In the genomic region with DNA sequence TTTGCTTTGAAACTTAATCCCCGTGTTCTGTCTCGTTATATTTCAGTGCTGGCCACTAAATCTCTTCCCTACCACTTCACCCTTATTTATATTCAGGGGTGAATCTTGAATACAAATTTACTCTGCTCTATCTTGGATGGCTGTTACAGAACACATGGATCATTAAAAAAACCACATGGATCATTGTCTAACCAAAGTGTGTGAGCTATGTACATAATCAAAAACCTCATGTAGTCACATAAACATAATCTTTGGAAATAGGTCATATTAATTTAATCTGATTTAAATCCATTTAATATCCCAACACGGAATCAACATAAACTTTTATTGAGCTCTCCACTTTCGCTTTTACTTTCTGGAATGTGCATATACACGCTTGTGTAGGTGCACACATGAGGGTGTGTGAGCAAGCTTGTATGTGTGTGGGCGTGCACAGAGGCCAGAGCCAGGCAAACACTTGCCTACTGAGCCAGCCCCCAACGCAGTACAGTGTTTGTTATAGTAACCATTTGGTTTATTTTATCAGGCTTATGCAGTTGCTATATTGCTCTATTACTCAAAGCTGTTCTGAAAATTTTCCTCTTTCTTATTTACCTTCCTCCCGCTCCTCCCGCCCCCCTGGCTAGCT, we compare ENCODE assay signal across 21 mouse cellular contexts. TPM values are rescaled to one million over a fixed set of nuclear protein-coding genes. Genes with fewer than 3 reads are reported as not detected.
DNase-seq lines count a peak whose midpoint lies in the region; ATAC-seq and TF ChIP-seq lines count a peak whose summit lies in the region.
"Had no signal": no experiment of that assay in that cellular context is flagged by ENCODE, and none has a peak within 500 bp of the region (broad histone marks: within the 10 kb centered on the region; RNA-seq: fewer than 3 reads in every experiment).

No protein-coding gene starts in this region.

- H3K27ac ChIP-seq in heart, embryonic 12.5 days (ENCODE audit: poor library complexity, severe bottlenecking) = no peak overlapping the region
- H3K27ac ChIP-seq in CH12.LX (ENCODE audit: insufficient read depth, low read depth) = no peak overlapping the region
- H3K27ac ChIP-seq in intestine, postnatal 0 days (ENCODE audit: low read depth, low read length) = no peak overlapping the region
- H3K27ac ChIP-seq: embryonic facial prominence, embryonic 13.5 days; heart, embryonic 10.5 days; hindbrain, postnatal 0 days; kidney, postnatal 0 days; liver, embryonic 12.5 days; midbrain, embryonic 13.5 days; neural tube, embryonic 13.5 days had no signal

- H3K79me2 ChIP-seq in CH12.LX (replicated peaks; ENCODE audit: control insufficient read depth, extremely low read depth, insufficient read depth, poor library complexity, severe bottlenecking) = no peaks in the 10 kb centered on the region

- H3K27me3 ChIP-seq in heart, embryonic 12.5 days (replicated peaks) = no peaks in the 10 kb centered on the region
- no peaks in the 10 kb centered on the region for H3K27me3 ChIP-seq in CH12.LX (replicated peaks)
- no peaks in the 10 kb centered on the region for H3K27me3 ChIP-seq in intestine, postnatal 0 days (replicated peaks; ENCODE audit: control insufficient read depth, insufficient read depth, low read length)
- H3K27me3 ChIP-seq: embryonic facial prominence, embryonic 13.5 days; liver, embryonic 12.5 days; midbrain, embryonic 13.5 days; neural tube, embryonic 13.5 days had no signal

- DNase-seq in heart, adult 11 months = peak; percentile 64
- no peak for DNase-seq in CH12.LX (ENCODE audit: extremely low read depth)
- peak; percentile 15 for DNase-seq in brain, embryonic 14.5 days (ENCODE audit: low read depth)
- DNase-seq in urinary bladder, postnatal 36 days (ENCODE audit: low spot score in 2 of 2) = no peak
- no peak for DNase-seq in thymus, postnatal 36 days
- DNase-seq: adrenal gland, adult 2 months; B cell, adult 2 months; cerebellum, adult 18-20 months; kidney, adult 2 months; lung, adult 18-20 months; lung, postnatal 10 days had no signal

- H3K9ac ChIP-seq in heart, embryonic 12.5 days = no peak overlapping the region
- H3K9ac ChIP-seq in CH12.LX (ENCODE audit: insufficient read depth, low read depth) = no peak overlapping the region
- H3K9ac ChIP-seq in intestine, postnatal 0 days (ENCODE audit: low read depth, low read length) = no peak overlapping the region
- H3K9ac ChIP-seq: embryonic facial prominence, embryonic 13.5 days; liver, embryonic 12.5 days; midbrain, embryonic 13.5 days; neural tube, embryonic 13.5 days had no signal

- dilution Hi-C loops in CH12.LX (cut with MboI; ENCODE audit: extremely low pct_ligation_motif_present, extremely low pct_unique_long_range_greater_than_20kb, low sequenced_read_pairs) = no loop called here

- TF ChIP-seq RAD21 in CH12.LX (IDR thresholded peaks at IDR 0.05; ENCODE audit: low read depth, low read length) = no peak

- TF ChIP-seq POLR2A in CH12.LX (IDR thresholded peaks at IDR 0.05; ENCODE audit: low read depth, low read length) = no peak
- no peak for TF ChIP-seq POLR2A in brain, embryonic 14.5 days (IDR thresholded peaks at IDR 0.05; ENCODE audit: borderline replicate concordance, extremely low read depth, insufficient read depth, insufficient read length, poor library complexity, severe bottlenecking)

- no peak for ATAC-seq in heart, embryonic 12.5 days (ENCODE audit: insufficient number of reproducible peaks, low FRiP score)
- 0 out of 2 replicates have a peak, but pooled peaks have one; percentile 41 for ATAC-seq in intestine, postnatal 0 days
- ATAC-seq: liver, embryonic 12.5 days had no signal

- TF ChIP-seq CTCF in CH12.LX (conservative IDR thresholded peaks at IDR 0.05 in 1 of 2, IDR thresholded peaks at IDR 0.05 in 1 of 2; ENCODE audit: low read depth in 2 of 2, low read length in 2 of 2) = no peak
- TF ChIP-seq CTCF in brain, embryonic 14.5 days (IDR thresholded peaks at IDR 0.05; ENCODE audit: borderline replicate concordance, extremely low read depth, insufficient read depth, insufficient read length) = no peak
- no peak for TF ChIP-seq CTCF in intestine, postnatal 0 days (IDR thresholded peaks at IDR 0.05; ENCODE audit: low read depth)

- no peaks in the 10 kb centered on the region for H3K9me3 ChIP-seq in heart, embryonic 12.5 days (replicated peaks)
- no peaks in the 10 kb centered on the region for H3K9me3 ChIP-seq in CH12.LX (replicated peaks; ENCODE audit: low read length)
- H3K9me3 ChIP-seq in intestine, postnatal 0 days (ENCODE audit: control insufficient read depth) = no peaks in the 10 kb centered on the region
- H3K9me3 ChIP-seq: embryonic facial prominence, embryonic 13.5 days; heart, embryonic 10.5 days; liver, embryonic 12.5 days; midbrain, embryonic 13.5 days; neural tube, embryonic 13.5 days had no signal

- H3K36me3 ChIP-seq in heart, embryonic 12.5 days = no peaks in the 10 kb centered on the region
- H3K36me3 ChIP-seq in CH12.LX (replicated peaks in 1 of 2; ENCODE audit: control insufficient read depth in 1 of 2, insufficient read depth in 1 of 2, low read length in 1 of 2) = no peaks in the 10 kb centered on the region
- H3K36me3 ChIP-seq in intestine, postnatal 0 days (ENCODE audit: control insufficient read depth, insufficient read depth) = no peaks in the 10 kb centered on the region
- H3K36me3 ChIP-seq: embryonic facial prominence, embryonic 13.5 days; heart, embryonic 10.5 days; liver, embryonic 12.5 days; midbrain, embryonic 13.5 days; neural tube, embryonic 13.5 days had no signal

- no peak overlapping the region for H3K4me2 ChIP-seq in heart, embryonic 12.5 days
- no peak overlapping the region for H3K4me2 ChIP-seq in CH12.LX (ENCODE audit: insufficient read depth, low read depth, poor library complexity, severe bottlenecking)
- no peak overlapping the region for H3K4me2 ChIP-seq in intestine, postnatal 0 days (replicated peaks; ENCODE audit: low read depth)
- H3K4me2 ChIP-seq: embryonic facial prominence, embryonic 13.5 days; liver, embryonic 12.5 days; midbrain, embryonic 13.5 days; neural tube, embryonic 13.5 days had no signal

- no peak overlapping the region for H3K4me3 ChIP-seq in heart, embryonic 12.5 days
- no peak overlapping the region for H3K4me3 ChIP-seq in CH12.LX (replicated peaks in 1 of 3; ENCODE audit: low read depth in 2 of 3, low read length in 2 of 3, poor library complexity in 1 of 3)
- no peak overlapping the region for H3K4me3 ChIP-seq in intestine, postnatal 0 days (ENCODE audit: low read depth, low read length)
- H3K4me3 ChIP-seq: embryonic facial prominence, embryonic 13.5 days; erythroblast, embryonic 14.5 days; heart, embryonic 10.5 days; liver, embryonic 12.5 days; midbrain, embryonic 13.5 days; neural tube, embryonic 13.5 days had no signal

- H3K4me1 ChIP-seq in heart, embryonic 12.5 days (replicated peaks) = peaks cover 21% of the 10 kb centered on the region
- H3K4me1 ChIP-seq in CH12.LX (ENCODE audit: control insufficient read depth in 1 of 2, insufficient read depth in 2 of 2) = peaks cover 3 to 4% of the 10 kb centered on the region in 2 experiments; a peak in 3 of 4 replicates
- no peaks in the 10 kb centered on the region for H3K4me1 ChIP-seq in intestine, postnatal 0 days (replicated peaks; ENCODE audit: control insufficient read depth, insufficient read depth, low read length)
- H3K4me1 ChIP-seq: embryonic facial prominence, embryonic 13.5 days; liver, embryonic 12.5 days; neural tube, embryonic 13.5 days had no signal

- TF ChIP-seq EP300 in CH12.LX (IDR thresholded peaks at IDR 0.05; ENCODE audit: low read length) = no peak

- 76% methylated on average over 9 of the region's 9 CpGs for WGBS in heart, embryonic 12.5 days
- 59% methylated on average over 9 of the region's 9 CpGs for WGBS in intestine, postnatal 0 days

- in situ Hi-C loops in CH12.LX (cut with MboI; ENCODE audit: low pct_ligation_motif_present, low pct_unique_long_range_greater_than_20kb, low sequenced_read_pairs) = no loop called here

TF ChIP-seq in CH12.LX, 34 proteins besides CTCF, POLR2A, EP300 and RAD21:
- TF ChIP-seq ZMIZ1 (IDR thresholded peaks at IDR 0.05; ENCODE audit: low read depth, low read length) (no peak), ZNF384 (IDR thresholded peaks at IDR 0.05; ENCODE audit: low read depth, low read length) (0 out of 2 replicates have a peak, but pooled peaks have one; percentile 9), USF2 (conservative IDR thresholded peaks at IDR 0.05; ENCODE audit: low read depth, low read length) (no peak), IRF4 (IDR thresholded peaks at IDR 0.05; ENCODE audit: low read depth, low read length) (no peak), UBTF (IDR thresholded peaks at IDR 0.05; ENCODE audit: low read depth, low read length) (no peak)

RNA-seq across cellular contexts. Expression of a gene that starts 52.2 kb away (rescaled TPM):
- polyA plus RNA-seq in heart, embryonic 12.5 days (2016; fragmentation: Nextera tagmentation; extraction: Ambion mirVana) = 9.6 and 11.6 TPM in 2 replicates
- total RNA-seq in CH12.LX (2012; rRNA removed) = 11.2 and 13.4 TPM in 2 replicates
- 10.4 and 11.4 TPM in 2 replicates for total RNA-seq in CH12.LX (2014; rRNA removed)
- 19.9 and 20.9 TPM in 2 replicates for polyA plus RNA-seq in CH12.LX (2012; ENCODE audit: insufficient read length, low read depth)
- polyA plus RNA-seq in brain, embryonic 14.5 days (2012; rRNA removed) = 21.0 and 31.1 TPM in 2 replicates
- polyA plus RNA-seq in intestine, postnatal 0 days (2015; fragmentation: Nextera tagmentation; extraction: Ambion mirVana) = 21.3 and 22.8 TPM in 2 replicates

Comparison
In these comparisons a context has a peak if more than half of its experiments do, and no peak if none do; other contexts are left out.
1. DNase-seq: peak in heart, adult 11 months (single experiment) and brain, embryonic 14.5 days (single experiment); none in CH12.LX (single experiment), urinary bladder, postnatal 36 days (0 of 2) and thymus, postnatal 36 days (0 of 2).